Mouse (Mus musculus): ENCODE results near the gene Mmp19.

DNA sequence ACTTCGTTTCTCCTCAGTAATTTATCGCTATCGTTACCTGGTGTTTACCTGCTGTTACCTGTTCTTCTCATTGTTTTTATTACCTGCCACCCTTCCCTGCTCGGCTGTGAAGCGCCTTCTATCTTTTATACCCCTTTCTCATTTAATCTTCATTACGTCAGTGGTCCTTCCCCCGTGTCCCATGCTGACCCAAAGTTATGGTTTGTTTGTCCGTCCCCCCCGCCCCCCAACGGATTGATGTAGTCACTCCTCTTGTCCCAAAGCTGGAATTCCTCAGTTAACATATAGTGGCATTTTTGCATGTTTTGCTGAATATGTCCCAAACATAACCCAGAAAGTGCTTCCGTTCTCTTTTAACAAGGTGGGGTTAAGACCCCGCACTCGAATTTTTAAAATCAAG, 31.4 kb downstream of the Mmp19 start:
- TF ChIP-seq POU5F1 (IDR thresholded peaks at IDR 0.05; ENCODE audit: borderline replicate concordance, low read length) (no peak), CTCF (conservative IDR thresholded peaks at IDR 0.05; ENCODE audit: low read length) (no peak)
